Mouse (Mus musculus): ENCODE results near the gene Xylt2. TPM values are rescaled to one million over a fixed set of nuclear protein-coding genes. Genes with fewer than 3 reads are reported as not detected.
A peak's percentile ranks its signal among the peaks of the same experiment; 100 is the strongest.
"Not testable (repeated sequence)": the region's sequence is repeated elsewhere in the genome, so short reads cannot be mapped to it uniquely, and the experiment has no call there.

The Xylt2 gene
- polyA plus RNA-seq, 1 experiment = 5.6 TPM

- no peak overlapping the region for H3K4me3 ChIP-seq (ENCODE audit: insufficient read depth, low read depth, low read length)
- no peaks in the 10 kb centered on the region for H3K4me1 ChIP-seq (ENCODE audit: control insufficient read depth, insufficient read depth, insufficient read length, low read length)
- H3K27ac ChIP-seq (replicated peaks; ENCODE audit: low read depth, low read length) = no peak overlapping the region
Measured at GRCm38 (mm10) chr11:94697140-94697539, 19.8 kb upstream of the Xylt2 start.

- no peaks in the 10 kb centered on the region for H3K4me1 ChIP-seq (ENCODE audit: control insufficient read depth, insufficient read depth, insufficient read length, low read length)
- H3K4me3 ChIP-seq (ENCODE audit: insufficient read depth, low read depth, low read length) = no peak overlapping the region
- H3K27ac ChIP-seq (replicated peaks; ENCODE audit: low read depth, low read length) = no peak overlapping the region
Measured at GRCm38 (mm10) chr11:94695508-94695907, 18.2 kb upstream of the Xylt2 start.

GRCm38 (mm10) chr11:94692502-94692901, 15.2 kb upstream of the Xylt2 start:
- H3K4me3 ChIP-seq (ENCODE audit: insufficient read depth, low read depth, low read length); H3K27ac ChIP-seq (replicated peaks; ENCODE audit: low read depth, low read length); H3K4me1 ChIP-seq (ENCODE audit: control insufficient read depth, insufficient read depth, insufficient read length, low read length): not testable (repeated sequence)

GRCm38 (mm10) chr11:94687178-94687577, 9.9 kb upstream of the Xylt2 start:
- Histone ChIP-seq H3K4me3 (ENCODE audit: insufficient read depth, low read depth, low read length) (no peak overlapping the region), H3K4me1 (ENCODE audit: control insufficient read depth, insufficient read depth, insufficient read length, low read length) (peaks cover 9% of the 10 kb centered on the region), H3K27ac (replicated peaks; ENCODE audit: low read depth, low read length) (peak overlapping the region; percentile 41)

GRCm38 (mm10) chr11:94682427-94682826, 5.1 kb upstream of the Xylt2 start:
- H3K4me3 ChIP-seq (ENCODE audit: insufficient read depth, low read depth, low read length) = no peak overlapping the region
- peaks cover 10% of the 10 kb centered on the region for H3K4me1 ChIP-seq (ENCODE audit: control insufficient read depth, insufficient read depth, insufficient read length, low read length)
- H3K27ac ChIP-seq (replicated peaks; ENCODE audit: low read depth, low read length) = peak overlapping the region; percentile 57

- peaks cover 10% of the 10 kb centered on the region for H3K4me1 ChIP-seq (ENCODE audit: control insufficient read depth, insufficient read depth, insufficient read length, low read length)
- H3K27ac ChIP-seq (replicated peaks; ENCODE audit: low read depth, low read length) = peak overlapping the region; percentile 78
- H3K4me3 ChIP-seq (ENCODE audit: insufficient read depth, low read depth, low read length) = no peak overlapping the region
Measured at GRCm38 (mm10) chr11:94681640-94682039, 4.3 kb upstream of the Xylt2 start.

- Histone ChIP-seq H3K27ac (replicated peaks; ENCODE audit: low read depth, low read length) (no peak overlapping the region), H3K4me3 (ENCODE audit: insufficient read depth, low read depth, low read length) (no peak overlapping the region), H3K4me1 (ENCODE audit: control insufficient read depth, insufficient read depth, insufficient read length, low read length) (peaks cover 18% of the 10 kb centered on the region)
Measured at GRCm38 (mm10) chr11:94680639-94681038, 3.3 kb upstream of the Xylt2 start.

GRCm38 (mm10) chr11:94677607-94678145, 361 bp upstream of the Xylt2 start:
- Histone ChIP-seq H3K4me1 (ENCODE audit: control insufficient read depth, insufficient read depth, insufficient read length, low read length) (peaks cover 30% of the 10 kb centered on the region), H3K4me3 (ENCODE audit: insufficient read depth, low read depth, low read length) (peak overlapping the region; percentile 64), H3K27ac (replicated peaks; ENCODE audit: low read depth, low read length) (peak overlapping the region; percentile 49; the same call in 1 of the 2 replicates)

GRCm38 (mm10) chr11:94676308-94676707, 1.0 kb downstream of the Xylt2 start:
- no peak overlapping the region for H3K27ac ChIP-seq (replicated peaks; ENCODE audit: low read depth, low read length)
- H3K4me3 ChIP-seq (ENCODE audit: insufficient read depth, low read depth, low read length) = peak overlapping the region; percentile 88
- peaks cover 24% of the 10 kb centered on the region for H3K4me1 ChIP-seq (ENCODE audit: control insufficient read depth, insufficient read depth, insufficient read length, low read length)

GRCm38 (mm10) chr11:94675446-94675845, 1.9 kb downstream of the Xylt2 start:
- peaks cover 24% of the 10 kb centered on the region for H3K4me1 ChIP-seq (ENCODE audit: control insufficient read depth, insufficient read depth, insufficient read length, low read length)
- peak overlapping the region; percentile 88; the same call in 1 of the 2 replicates for H3K4me3 ChIP-seq (ENCODE audit: insufficient read depth, low read depth, low read length)
- H3K27ac ChIP-seq (replicated peaks; ENCODE audit: low read depth, low read length) = no peak overlapping the region

- Histone ChIP-seq H3K4me1 (ENCODE audit: control insufficient read depth, insufficient read depth, insufficient read length, low read length) (peaks cover 24% of the 10 kb centered on the region), H3K27ac (replicated peaks; ENCODE audit: low read depth, low read length) (no peak overlapping the region), H3K4me3 (ENCODE audit: insufficient read depth, low read depth, low read length) (peak overlapping the region; percentile 8; the same call in 1 of the 2 replicates)
Measured at GRCm38 (mm10) chr11:94674984-94675383, 2.3 kb downstream of the Xylt2 start.

GRCm38 (mm10) chr11:94665281-94665680, 12.0 kb downstream of the Xylt2 start:
- Histone ChIP-seq H3K4me1 (ENCODE audit: control insufficient read depth, insufficient read depth, insufficient read length, low read length) (0 out of 2 replicates have a peak, but pooled peaks cover 4% of the 10 kb centered on the region), H3K4me3 (ENCODE audit: insufficient read depth, low read depth, low read length) (no peak overlapping the region), H3K27ac (replicated peaks; ENCODE audit: low read depth, low read length) (peak overlapping the region; percentile 44)

- Histone ChIP-seq H3K27ac (replicated peaks; ENCODE audit: low read depth, low read length) (no peak overlapping the region), H3K4me1 (ENCODE audit: control insufficient read depth, insufficient read depth, insufficient read length, low read length) (0 out of 2 replicates have a peak, but pooled peaks cover 4% of the 10 kb centered on the region), H3K4me3 (ENCODE audit: insufficient read depth, low read depth, low read length) (no peak overlapping the region)
Measured at GRCm38 (mm10) chr11:94661344-94661743, 16.0 kb downstream of the Xylt2 start.

GRCm38 (mm10) chr11:94653663-94654436, 23.5 kb downstream of the Xylt2 start, which contains the start of the genes Mrpl27 and Eme1:
Mrpl27 (plus strand) TSS chr11:94653767.
Eme1 (minus strand) TSS chr11:94653964.
- H3K27ac ChIP-seq (replicated peaks; ENCODE audit: low read depth, low read length) = peak within 1 kb of the TSS; percentile 98
- H3K4me3 ChIP-seq (ENCODE audit: insufficient read depth, low read depth, low read length) = peak within 1 kb of the TSS; percentile 77
- peaks cover 2% of the 10 kb centered on the region; the same call in 1 of the 2 replicates for H3K4me1 ChIP-seq (ENCODE audit: control insufficient read depth, insufficient read depth, insufficient read length, low read length)

- Histone ChIP-seq H3K27ac (replicated peaks; ENCODE audit: low read depth, low read length) (no peak overlapping the region), H3K4me3 (ENCODE audit: insufficient read depth, low read depth, low read length) (no peak overlapping the region), H3K4me1 (ENCODE audit: control insufficient read depth, insufficient read depth, insufficient read length, low read length) (peaks cover 2% of the 10 kb centered on the region; the same call in 1 of the 2 replicates)
Measured at GRCm38 (mm10) chr11:94652973-94653372, 24.3 kb downstream of the Xylt2 start.

GRCm38 (mm10) chr11:94651241-94651640, 26.1 kb downstream of the Xylt2 start:
- H3K4me1 ChIP-seq (ENCODE audit: control insufficient read depth, insufficient read depth, insufficient read length, low read length); H3K4me3 ChIP-seq (ENCODE audit: insufficient read depth, low read depth, low read length); H3K27ac ChIP-seq (replicated peaks; ENCODE audit: low read depth, low read length): not testable (repeated sequence)
